Mouse (Mus musculus) neural tube, embryonic 14.5 days (tissue): ENCODE data around the gene Hrh2. TPM values are rescaled to one million over a fixed set of nuclear protein-coding genes. Genes with fewer than 3 reads are reported as not detected.

ENCODE experiments used
- ATAC-seq: fragments of 200-750 bp; cut with Nextera tagmentation; 2 replicates; pipeline ENCODE4 v1.8.0; 2017; ENCODE audit warnings: low read depth, mild to moderate bottlenecking, moderate TSS enrichment, moderate library complexity
- H3K27ac ChIP-seq: fragments of 300-500 bp; sonication (generic); 2 replicates; pipeline ENCODE4 v1.5.1; 2014; ENCODE audit warnings: low read depth, mild to moderate bottlenecking, control low read depth, low read length, moderate library complexity, mixed read lengths
- H3K27me3 ChIP-seq: fragments of 300-500 bp; sonication (generic); 2 replicates; pipeline ENCODE4 v1.6.1; 2014; ENCODE audit warnings: low read length; ENCODE audit not compliant: control insufficient read depth, insufficient read depth
- H3K36me3 ChIP-seq: fragments of 300-500 bp; sonication (generic); 2 replicates; pipeline ENCODE4 v1.6.1; 2014; ENCODE audit warnings: low read length, mixed read lengths; ENCODE audit not compliant: control insufficient read depth, insufficient read depth
- H3K4me1 ChIP-seq: fragments of 300-500 bp; sonication (generic); 2 replicates; pipeline ENCODE4 v1.6.1; 2014; ENCODE audit warnings: low read length; ENCODE audit not compliant: control insufficient read depth, insufficient read depth
- H3K4me2 ChIP-seq: fragments of 300-500 bp; sonication (generic); 2 replicates; pipeline ENCODE4 v1.6.1; 2014; ENCODE audit warnings: mild to moderate bottlenecking, low read depth, low read length, control low read depth
- H3K4me3 ChIP-seq: fragments of 300-500 bp; sonication (generic); 2 replicates; pipeline ENCODE4 v1.5.1; 2014; ENCODE audit warnings: low read depth, low read length, control low read depth, mixed read lengths
- H3K9ac ChIP-seq: fragments of 300-500 bp; sonication (generic); replicated peaks from 2 replicates; pipeline ENCODE4 v1.6.1; 2014; ENCODE audit warnings: low read depth, mild to moderate bottlenecking, control low read depth, low read length, mixed read lengths
- H3K9me3 ChIP-seq: fragments of 300-500 bp; sonication (generic); 2 replicates; pipeline ENCODE4 v1.6.1; 2016; ENCODE audit warnings: low read length; ENCODE audit not compliant: control insufficient read depth
- WGBS: fragments of 180-500 bp; shearing (Covaris S2); extraction: QIAGEN DNeasy Blood & Tissue Kit; methylation state at CpG from one replicate; pipeline ENCODE4 v1.1.7; 2014; 5-methylcytosine and 5-hydroxymethylcytosine counted together
- polyA plus RNA-seq: library from polyadenylated mRNA; unstranded; fragments of >200 nt; fragmentation: Nextera tagmentation; extraction: Ambion mirVana; gene quantifications from 2 replicates; pipeline ENCODE4 v1.2.1, GENCODE M21; 2014

The Hrh2 gene
- polyA plus RNA-seq, 1 experiment from 2014 or later: 0.50 TPM

DNA sequence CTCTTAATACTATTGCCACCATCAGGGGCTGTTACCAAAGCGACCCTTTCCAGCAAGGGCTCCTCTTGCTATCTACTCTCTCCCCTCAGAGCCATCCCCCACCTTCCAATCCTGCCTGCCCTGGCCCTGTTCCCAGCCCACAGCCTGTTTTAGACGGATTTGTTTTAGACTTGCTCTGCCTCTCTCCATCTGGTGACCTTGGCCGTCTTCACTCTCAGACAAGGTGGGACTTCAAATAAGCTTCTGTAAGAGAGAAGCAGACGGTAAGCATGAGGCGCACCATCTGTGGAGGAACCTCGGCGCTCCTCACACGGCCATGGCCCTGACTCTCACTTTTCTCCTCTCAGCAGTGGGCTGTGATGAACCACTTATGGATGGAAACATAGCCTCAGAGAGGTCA lies 10.5 kb downstream of the Hrh2 start:
- Histone ChIP-seq H3K4me2 (no peak overlapping the region), H3K9me3 (no peaks in the 10 kb centered on the region), H3K9ac (no peak overlapping the region), H3K27ac (no peak overlapping the region), H3K4me1 (no peaks in the 10 kb centered on the region), H3K27me3 (no peaks in the 10 kb centered on the region), H3K4me3 (no peak overlapping the region), H3K36me3 (no peaks in the 10 kb centered on the region)
- 87% methylated on average over 8 of the region's 8 CpGs for WGBS
- ATAC-seq: no peak

DNA sequence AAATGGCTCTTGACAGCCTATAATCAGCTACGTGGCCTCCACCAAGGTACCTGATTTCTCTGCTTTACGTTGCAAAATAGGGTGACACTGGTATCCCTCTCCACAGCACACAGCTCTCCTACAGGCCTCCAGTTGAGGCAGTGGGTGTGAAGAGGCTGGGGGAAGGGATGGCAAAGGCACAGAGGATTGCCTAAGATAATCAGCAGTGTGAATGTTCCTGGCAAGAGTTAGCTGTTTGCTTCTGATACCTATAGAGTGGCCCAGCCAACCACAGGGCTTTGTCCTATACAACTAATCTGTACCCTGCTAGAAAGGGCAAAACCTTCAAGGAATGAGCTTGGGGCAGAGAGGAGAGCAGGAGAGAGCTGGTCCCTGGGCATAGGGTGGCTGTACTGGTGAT lies 11.5 kb downstream of the Hrh2 start:
- no peak overlapping the region for H3K9ac ChIP-seq
- 76% methylated on average over 2 of the region's 2 CpGs for WGBS
- H3K4me2 ChIP-seq: no peak overlapping the region
- H3K27me3 ChIP-seq: no peaks in the 10 kb centered on the region
- no peaks in the 10 kb centered on the region for H3K36me3 ChIP-seq
- no peak for ATAC-seq
- no peak overlapping the region for H3K4me3 ChIP-seq
- H3K4me1 ChIP-seq: no peaks in the 10 kb centered on the region
- H3K27ac ChIP-seq: no peak overlapping the region
- no peaks in the 10 kb centered on the region for H3K9me3 ChIP-seq

DNA sequence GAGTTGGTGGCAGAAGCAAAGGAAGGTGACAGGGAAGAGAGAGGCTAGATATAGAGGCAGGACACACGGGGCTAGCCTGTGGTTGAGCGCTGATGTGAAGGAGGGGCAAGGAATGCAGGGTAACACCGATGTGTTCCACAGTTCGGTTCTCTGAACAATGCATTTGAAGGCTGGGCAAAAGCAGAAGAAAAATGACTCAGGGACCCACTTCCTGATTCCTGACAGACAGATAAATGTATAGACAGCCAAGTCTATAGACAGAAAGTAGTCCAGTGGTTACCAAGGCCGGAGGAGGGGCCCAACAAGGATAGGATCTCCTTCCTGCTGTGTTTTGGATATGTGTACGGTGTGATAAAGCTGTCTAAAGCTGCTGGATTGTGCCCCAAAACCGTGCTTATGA lies 13.3 kb downstream of the Hrh2 start:
- H3K36me3 ChIP-seq: no peaks in the 10 kb centered on the region
- no peaks in the 10 kb centered on the region for H3K27me3 ChIP-seq
- no peaks in the 10 kb centered on the region for H3K4me1 ChIP-seq
- H3K9ac ChIP-seq: no peak overlapping the region
- no peak for ATAC-seq
- H3K27ac ChIP-seq: no peak overlapping the region
- no peaks in the 10 kb centered on the region for H3K9me3 ChIP-seq
- H3K4me3 ChIP-seq: no peak overlapping the region
- H3K4me2 ChIP-seq: no peak overlapping the region
- WGBS: 81% methylated on average over 7 of the region's 7 CpGs

DNA sequence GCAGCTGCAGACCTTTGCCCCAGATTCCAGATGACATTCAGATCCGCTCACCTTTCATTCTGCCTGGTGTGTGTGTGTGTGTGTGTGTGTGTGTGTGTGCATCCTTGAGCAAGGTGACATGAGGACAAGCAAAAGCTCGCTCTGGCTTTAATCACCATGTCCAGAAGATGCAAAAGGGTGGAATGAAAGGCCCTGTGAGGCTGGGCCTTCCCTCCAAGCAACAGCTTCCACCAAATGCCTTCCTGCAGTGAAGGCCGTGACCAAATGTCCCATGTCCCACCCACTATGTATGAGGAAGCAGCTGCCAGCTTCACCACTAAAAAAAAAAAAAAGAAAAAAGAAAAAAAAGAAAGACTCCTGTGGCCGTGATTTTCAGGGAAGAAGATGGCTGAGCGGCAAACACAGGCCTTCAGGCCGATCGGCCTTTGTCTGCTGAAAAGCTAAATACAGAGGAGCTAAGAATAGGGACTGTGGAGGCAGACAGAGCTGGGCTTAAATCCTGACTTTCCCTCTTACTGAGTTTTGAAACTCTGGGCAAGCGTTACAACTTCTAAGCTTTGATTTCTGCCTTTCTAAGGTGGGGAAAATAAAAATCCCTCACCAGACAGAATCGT lies 14.3 kb downstream of the Hrh2 start:
- no peak overlapping the region for H3K4me3 ChIP-seq
- no peaks in the 10 kb centered on the region for H3K36me3 ChIP-seq
- no peak overlapping the region for H3K9ac ChIP-seq
- no peaks in the 10 kb centered on the region for H3K27me3 ChIP-seq
- no peak overlapping the region for H3K27ac ChIP-seq
- 56% methylated on average over 9 of the region's 9 CpGs for WGBS
- no peak for ATAC-seq
- no peak overlapping the region for H3K4me2 ChIP-seq
- peaks cover under 1% of the 10 kb centered on the region; the same call in 1 of the 2 replicates for H3K4me1 ChIP-seq
- H3K9me3 ChIP-seq: no peaks in the 10 kb centered on the region

DNA sequence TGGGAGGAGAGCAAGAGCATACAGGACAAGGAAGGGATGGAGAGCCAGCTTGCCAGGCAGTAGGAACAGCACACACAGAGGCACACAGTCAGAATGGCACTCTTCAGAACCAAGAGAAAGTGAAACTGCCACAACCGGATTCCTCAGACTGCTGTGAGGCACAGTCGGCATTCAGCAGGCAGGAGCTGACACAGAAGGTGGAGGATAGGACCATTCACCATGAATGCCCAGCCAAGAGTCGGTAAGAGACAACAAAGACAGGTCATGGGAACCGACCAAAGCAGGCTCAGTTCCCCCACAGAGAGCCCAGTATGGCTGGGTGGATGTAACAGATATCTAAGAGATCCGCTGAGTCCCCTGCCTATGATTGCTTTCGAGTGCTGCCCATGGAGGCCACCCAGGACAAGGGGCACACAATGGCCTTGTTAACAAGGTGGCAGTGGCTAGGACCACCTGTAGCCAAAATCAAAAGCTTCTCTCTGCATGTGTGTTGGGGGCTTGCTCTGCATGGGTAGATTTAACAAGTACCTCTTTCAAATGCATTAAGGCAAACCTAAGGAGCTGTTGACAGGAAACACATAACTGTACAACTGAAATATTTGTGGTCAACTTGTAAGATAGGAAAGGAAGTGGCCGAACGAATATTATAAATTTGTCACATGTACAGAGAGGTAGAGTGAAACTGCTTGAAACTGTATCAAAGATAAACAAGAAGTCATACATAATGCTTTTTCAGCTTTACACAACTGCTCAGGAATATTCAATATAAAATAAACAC lies 17.7 kb downstream of the Hrh2 start:
- peaks cover 14% of the 10 kb centered on the region for H3K4me1 ChIP-seq
- H3K4me2 ChIP-seq: no peak overlapping the region
- no peaks in the 10 kb centered on the region for H3K36me3 ChIP-seq
- no peak overlapping the region for H3K9ac ChIP-seq
- no peaks in the 10 kb centered on the region for H3K9me3 ChIP-seq
- H3K27ac ChIP-seq: no peak overlapping the region
- 74% methylated on average over 8 of the region's 8 CpGs for WGBS
- no peak overlapping the region for H3K4me3 ChIP-seq
- H3K27me3 ChIP-seq: no peaks in the 10 kb centered on the region
- ATAC-seq: no peak

DNA sequence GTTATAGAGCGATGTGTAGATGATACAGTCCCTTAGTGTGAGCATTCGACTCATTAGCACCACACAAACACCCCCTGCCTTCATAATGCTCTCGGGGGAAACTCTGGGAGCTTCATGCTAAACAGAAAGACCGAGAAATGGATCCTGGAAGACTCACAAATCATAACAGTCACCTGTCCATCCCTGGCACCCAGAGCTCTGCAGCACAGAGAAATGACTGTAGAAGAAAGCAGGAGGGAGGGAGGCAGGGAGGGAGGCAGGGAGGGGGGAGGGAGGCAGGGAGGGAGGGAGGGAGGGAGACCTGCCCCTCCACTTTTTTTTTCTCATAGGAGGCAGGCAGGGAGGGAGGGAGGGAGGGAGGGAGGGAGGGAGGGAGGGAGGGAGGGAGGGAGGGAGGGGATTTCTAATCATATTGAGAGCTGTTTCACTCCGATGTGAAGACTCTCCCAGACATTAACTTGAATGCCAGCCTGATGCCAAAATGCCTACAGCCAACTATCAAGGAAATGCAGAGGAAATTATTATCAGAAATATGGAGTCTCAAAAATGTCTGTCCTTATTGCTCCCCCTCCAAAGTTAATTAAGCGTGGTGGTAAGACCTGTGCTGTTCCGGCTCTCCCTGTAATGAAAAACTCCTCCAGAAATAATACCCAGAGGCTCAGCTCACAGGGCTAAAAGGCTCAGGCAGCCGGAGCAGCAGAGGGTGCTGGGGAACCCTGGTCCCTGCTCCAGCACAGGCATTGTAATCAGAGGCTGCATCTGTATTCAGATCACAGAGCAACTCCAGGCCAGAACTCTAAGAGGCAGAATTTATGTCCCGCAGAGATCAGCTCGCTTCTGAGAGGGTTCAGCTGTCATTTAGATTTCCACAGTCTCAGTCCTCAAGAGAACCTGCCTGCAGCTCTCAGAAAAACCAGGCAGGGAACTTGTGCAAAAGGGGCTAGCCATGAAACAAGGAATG lies 19.9 kb downstream of the Hrh2 start:
- Histone ChIP-seq H3K4me3 (no peak overlapping the region), H3K4me1 (peaks cover 14% of the 10 kb centered on the region), H3K27me3 (no peaks in the 10 kb centered on the region), H3K9ac (no peak overlapping the region), H3K27ac (peak overlapping the region; percentile 76), H3K4me2 (0 out of 2 replicates have a peak overlapping the region, but pooled peaks have one; percentile 2), H3K36me3 (no peaks in the 10 kb centered on the region), H3K9me3 (no peaks in the 10 kb centered on the region)
- 17% methylated on average over 10 of the region's 10 CpGs for WGBS
- ATAC-seq: peak; percentile 91

DNA sequence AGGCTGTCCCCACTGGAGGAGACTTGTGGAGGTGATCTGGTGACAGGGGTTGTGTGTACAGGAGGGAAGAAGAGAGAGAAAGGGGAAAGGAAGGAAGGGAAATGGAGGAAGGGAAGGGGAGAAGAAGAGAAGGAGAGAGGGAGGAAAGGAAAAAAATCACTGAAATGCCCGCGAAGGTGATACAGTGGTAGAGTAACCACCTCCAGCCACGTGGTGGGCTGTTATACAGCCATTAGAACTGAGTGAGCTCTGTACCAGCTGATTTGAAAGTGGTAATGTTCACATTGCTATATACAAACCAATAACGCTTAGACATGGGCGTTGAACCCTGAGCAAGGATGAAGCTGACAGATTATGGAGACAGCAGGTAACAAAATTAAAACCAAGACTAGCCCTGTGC lies 20.6 kb downstream of the Hrh2 start:
- H3K9me3 ChIP-seq: no peaks in the 10 kb centered on the region
- no peaks in the 10 kb centered on the region for H3K27me3 ChIP-seq
- peak; percentile 35; the same call in 1 of the 2 replicates for ATAC-seq
- 50% methylated on average over 5 of the region's 5 CpGs for WGBS
- peak overlapping the region; percentile 76 for H3K27ac ChIP-seq
- H3K9ac ChIP-seq: no peak overlapping the region; the same call in 1 of the 2 replicates
- no peaks in the 10 kb centered on the region for H3K36me3 ChIP-seq
- peaks cover 14% of the 10 kb centered on the region for H3K4me1 ChIP-seq
- H3K4me2 ChIP-seq: no peak overlapping the region
- no peak overlapping the region for H3K4me3 ChIP-seq

DNA sequence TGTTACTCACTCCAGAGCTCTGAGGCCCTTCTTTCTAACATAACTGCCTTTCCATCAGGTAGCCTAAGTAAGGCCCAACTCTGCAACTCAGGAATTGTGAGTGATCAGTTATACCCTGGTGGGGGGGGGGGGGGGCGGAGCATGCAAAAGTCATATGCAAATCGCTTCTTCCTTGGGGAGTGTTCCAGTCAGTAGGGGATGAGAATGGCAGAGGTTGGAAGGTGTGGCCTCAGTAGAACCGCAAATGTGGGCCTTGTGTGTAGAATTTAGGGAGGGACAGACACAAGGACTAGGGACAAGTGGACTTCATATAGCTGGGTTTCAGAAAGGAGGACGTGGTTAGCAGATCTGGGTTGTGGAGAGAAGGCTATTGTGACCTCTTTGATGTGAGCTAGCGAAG lies 23.3 kb downstream of the Hrh2 start:
- Histone ChIP-seq H3K4me2 (no peak overlapping the region), H3K27ac (no peak overlapping the region), H3K9me3 (no peaks in the 10 kb centered on the region), H3K4me1 (peaks cover 14% of the 10 kb centered on the region), H3K9ac (no peak overlapping the region), H3K4me3 (no peak overlapping the region), H3K36me3 (no peaks in the 10 kb centered on the region), H3K27me3 (no peaks in the 10 kb centered on the region)
- WGBS: 58% methylated on average over 4 of the region's 5 CpGs
- ATAC-seq: no peak
